Mouse (Mus musculus) adrenal gland, adult 2 months (tissue): ENCODE data around the gene Hmx2. TPM values are rescaled to one million over a fixed set of nuclear protein-coding genes. Genes with fewer than 3 reads are reported as not detected.

Source experiments
- DNase-seq: peaks from one replicate; pipeline ENCODE4 v3.0.0; 2021
- long read RNA-seq: library from polyadenylated mRNA; stranded (forward); transcript quantifications from one replicate; pipeline ENCODE4 v2.0.0, GENCODE M21; 2021
- polyA plus RNA-seq: library from polyadenylated mRNA; depleted of rRNA; stranded (reverse); fragments of >200 nt; gene quantifications from 2 replicates; pipeline ENCODE4 v1.2.3, GENCODE M21; 2012; rRNA removed
- total RNA-seq, 2 experiments: library from RNA; stranded (reverse); gene quantifications; 2 replicates each; pipeline ENCODE4 v1.2.3; 2021

The Hmx2 gene
- not detected for total RNA-seq
- not detected in 2 replicates for polyA plus RNA-seq
- long read RNA-seq, result 0 reads

- no peak for DNase-seq
Measured at GRCm38 (mm10) chr7:131548473-131548872, at the start of gene Hmx2. Gene Hmx2, plus strand, starts transcription at chr7:131548773.

GRCm38 (mm10) chr7:131503739-131504138, 44.8 kb upstream of the Hmx2 start:
- DNase-seq, result no peak

- peak; percentile 85 for DNase-seq
Measured at GRCm38 (mm10) chr7:131539979-131540378, 8.6 kb upstream of the Hmx2 start.

GRCm38 (mm10) chr7:131541184-131542114, 7.1 kb upstream of the Hmx2 start:
- no peak for DNase-seq

- peak; percentile 28 for DNase-seq
Measured at GRCm38 (mm10) chr7:131542115-131542871, 6.3 kb upstream of the Hmx2 start, which contains the start of gene Hmx3. Gene Hmx3, plus strand, starts transcription at chr7:131542867.

DNA sequence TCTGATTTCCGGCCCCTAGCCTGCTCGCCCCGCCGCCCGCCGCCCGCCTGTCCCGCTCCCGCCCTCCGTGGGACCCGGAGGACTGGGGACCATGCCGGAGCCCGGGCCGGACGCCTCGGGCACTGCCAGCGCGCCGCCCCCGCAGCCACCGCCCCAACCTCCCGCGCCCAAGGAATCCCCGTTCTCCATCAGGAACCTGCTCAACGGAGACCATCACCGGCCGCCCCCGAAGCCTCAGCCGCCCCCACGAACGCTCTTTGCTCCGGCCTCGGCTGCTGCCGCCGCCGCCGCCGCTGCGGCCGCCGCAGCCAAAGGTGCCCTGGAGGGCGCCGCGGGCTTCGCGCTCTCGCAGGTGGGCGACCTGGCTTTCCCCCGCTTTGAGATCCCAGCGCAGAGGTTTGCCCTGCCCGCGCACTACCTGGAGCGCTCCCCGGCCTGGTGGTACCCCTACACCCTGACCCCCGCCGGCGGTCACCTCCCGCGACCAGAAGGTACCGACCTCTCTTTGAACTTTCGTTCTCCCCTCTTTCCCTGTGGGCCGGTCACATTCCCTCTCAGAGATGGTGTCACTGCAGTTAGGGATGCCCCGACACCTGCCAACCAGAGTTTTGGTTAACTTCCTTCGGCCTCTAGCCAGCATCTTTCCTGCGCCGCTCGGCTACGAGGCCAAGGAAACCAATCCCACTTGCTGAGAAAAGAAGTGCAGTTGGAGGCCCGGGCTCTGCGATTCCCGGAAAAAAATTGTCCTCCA, 5.5 kb upstream of the Hmx2 start:
- DNase-seq, result no peak

- peak; percentile 41 for DNase-seq
Measured at GRCm38 (mm10) chr7:131543623-131544481, 4.7 kb upstream of the Hmx2 start.

- DNase-seq, result no peak
Measured at GRCm38 (mm10) chr7:131544871-131545270, 3.7 kb upstream of the Hmx2 start.

GRCm38 (mm10) chr7:131545701-131546385, 2.7 kb upstream of the Hmx2 start:
- no peak for DNase-seq

DNA sequence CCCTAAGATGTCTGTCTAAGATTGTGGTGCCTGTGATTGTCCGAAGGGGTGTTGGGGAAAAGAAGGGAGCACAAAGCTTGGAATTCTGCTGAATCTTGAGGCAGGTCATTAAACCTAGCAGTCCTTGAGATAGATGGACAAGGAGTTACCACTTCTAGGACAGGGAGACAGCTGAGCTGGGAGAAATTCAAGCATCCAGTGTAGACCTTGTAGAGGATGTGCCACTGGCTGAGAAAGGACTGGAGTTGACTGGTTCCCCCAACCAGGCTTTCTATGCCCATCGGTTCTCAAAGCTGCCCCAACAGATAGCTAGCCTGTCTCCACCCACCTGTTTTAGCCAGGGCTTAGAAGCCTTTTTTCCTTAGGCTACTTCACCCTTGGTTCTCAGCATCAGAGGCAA, 2.1 kb upstream of the Hmx2 start:
- no peak for DNase-seq

- DNase-seq, result no peak
Measured at GRCm38 (mm10) chr7:131547481-131547880, 1.1 kb upstream of the Hmx2 start.

DNA sequence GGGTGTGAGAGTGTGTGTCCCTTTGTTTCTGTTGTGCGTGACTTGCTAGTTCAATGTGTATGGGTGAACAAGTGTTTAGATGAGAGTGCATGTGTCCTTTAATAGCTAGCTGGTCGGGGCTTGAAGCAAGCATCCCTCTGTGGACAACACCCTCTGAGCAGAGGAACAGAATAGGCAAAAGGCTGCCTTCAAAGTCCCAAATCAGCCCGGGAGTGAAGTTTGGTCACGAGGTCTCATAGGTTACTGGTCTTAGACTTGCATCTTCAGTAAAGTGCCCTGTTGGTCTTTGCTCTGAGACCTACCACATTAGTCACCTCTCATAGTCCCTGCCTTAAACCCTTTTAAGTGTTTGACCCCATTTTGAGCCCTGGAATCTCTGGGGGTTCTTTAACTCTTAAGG, 2.9 kb downstream of the Hmx2 start:
- DNase-seq, result no peak

DNA sequence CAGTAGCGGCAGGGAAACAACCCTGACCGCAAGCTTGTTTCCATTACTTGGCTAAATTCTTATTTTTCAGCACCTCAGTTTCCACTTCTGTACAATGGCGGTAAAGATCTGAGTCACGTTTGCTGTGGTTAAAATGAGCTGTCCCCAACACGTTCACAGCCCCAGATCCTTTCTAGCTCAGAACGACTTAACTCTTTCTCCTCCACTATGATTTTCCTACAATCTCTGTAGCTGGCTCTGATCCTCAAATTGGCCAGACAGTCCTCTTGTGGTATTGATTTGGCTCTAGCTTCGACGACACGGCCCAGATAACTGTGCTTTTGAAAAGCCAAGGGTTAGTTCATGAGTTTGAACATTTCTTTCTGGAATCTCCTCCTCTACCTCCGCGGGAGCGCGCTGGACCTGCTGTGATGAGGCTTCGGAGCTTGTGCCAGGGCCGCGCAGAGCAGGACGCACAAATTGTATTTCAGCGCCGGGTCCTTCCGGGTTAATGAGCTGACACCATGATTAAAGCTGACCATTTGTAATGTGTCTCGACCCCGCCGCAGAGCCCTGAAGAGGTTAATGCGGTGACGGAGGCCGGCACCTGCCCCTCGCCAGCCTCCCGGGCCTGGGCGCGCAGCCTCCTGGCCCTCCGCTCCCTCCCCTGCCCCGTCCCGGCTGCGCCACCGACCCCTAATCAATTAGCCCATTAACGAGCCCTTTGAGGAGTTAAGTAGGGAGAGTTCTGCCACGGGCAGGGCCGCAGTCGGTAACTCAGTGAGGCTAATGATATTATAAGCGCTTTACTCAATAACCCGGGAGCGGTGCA, 3.6 kb downstream of the Hmx2 start:
- DNase-seq, result no peak

DNA sequence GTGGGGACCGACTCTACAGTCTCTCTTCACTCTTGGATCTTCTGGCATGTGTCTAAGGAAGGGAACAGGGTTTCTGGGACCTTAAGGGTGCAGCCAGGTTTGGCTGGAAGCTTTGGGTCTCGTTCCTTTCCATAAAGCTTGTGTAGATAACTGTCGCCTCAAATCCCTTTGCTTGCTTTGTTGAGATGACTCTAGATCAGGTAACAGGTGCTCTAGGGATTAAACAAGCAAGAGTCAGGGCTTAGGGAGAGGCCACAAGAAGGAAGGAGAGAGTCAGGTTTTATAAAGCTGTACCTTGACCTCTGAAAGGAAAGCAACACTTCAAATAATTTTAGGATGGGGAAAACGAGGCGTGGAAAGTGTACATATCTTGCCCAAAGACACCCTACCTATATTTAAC, 4.2 kb downstream of the Hmx2 start:
- no peak for DNase-seq

DNA sequence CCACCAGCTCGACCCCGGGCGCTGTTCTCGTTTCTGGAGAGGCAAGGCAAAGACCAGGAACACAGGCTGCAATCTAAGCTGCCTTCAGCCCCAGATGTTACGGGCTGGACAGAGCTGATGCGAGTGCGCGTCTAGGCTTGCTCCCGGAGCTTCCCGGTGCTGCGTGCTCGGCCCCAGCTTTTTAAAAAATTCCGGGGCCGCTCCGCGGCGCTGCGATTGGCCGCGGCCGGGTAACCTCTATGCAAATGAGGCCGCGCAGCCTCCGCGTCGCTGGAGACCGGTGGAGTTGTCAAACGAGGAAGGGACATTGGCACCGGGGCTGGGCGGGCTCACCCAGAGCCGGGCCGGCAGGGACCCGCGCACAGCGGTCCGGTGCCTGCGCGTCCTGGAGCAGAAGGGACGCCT, 5.2 kb downstream of the Hmx2 start:
- DNase-seq, result peak; percentile 66

DNA sequence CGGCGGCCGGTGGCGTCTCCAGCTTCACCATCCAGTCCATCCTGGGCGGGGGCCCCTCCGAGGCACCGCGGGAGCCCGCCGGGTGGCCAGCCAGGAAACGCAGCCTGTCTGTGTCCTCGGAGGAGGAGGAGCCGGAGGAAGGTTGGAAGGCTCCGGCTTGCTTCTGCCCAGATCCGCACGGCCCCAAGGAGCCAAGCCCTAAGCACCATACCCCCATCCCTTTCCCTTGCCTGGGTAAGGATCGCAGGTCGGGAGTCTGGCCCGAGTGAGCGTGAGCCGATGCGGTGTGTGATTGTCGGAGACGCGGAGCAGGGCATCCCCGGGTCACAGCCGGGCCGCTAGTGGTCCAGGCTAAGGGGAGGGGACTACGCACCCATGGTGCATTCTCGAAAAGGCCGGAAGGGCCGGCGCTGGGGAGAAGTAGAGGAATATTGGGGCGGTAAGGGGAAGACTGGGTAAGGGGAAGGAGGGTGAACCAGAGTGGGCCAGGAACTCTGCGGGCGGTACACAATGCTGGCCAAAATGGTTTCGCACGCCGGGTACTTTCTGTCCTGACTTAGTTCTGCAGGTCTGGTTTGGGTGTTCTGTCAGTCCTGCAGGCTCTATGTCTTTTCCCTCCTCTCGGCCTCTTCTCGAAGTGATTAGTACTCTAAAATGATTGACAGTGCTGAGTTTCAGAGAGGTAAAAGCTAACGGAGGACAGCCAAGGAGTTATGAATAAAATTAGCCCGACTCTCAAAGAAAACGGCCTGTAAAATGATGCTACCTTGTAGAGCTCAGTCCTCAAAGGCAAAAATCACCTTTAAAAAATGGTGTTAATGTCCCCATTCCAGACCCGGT, 6.0 kb downstream of the Hmx2 start:
- DNase-seq, result peak; percentile 21

GRCm38 (mm10) chr7:131555301-131556081, 6.9 kb downstream of the Hmx2 start:
- DNase-seq, result peak; percentile 30

DNA sequence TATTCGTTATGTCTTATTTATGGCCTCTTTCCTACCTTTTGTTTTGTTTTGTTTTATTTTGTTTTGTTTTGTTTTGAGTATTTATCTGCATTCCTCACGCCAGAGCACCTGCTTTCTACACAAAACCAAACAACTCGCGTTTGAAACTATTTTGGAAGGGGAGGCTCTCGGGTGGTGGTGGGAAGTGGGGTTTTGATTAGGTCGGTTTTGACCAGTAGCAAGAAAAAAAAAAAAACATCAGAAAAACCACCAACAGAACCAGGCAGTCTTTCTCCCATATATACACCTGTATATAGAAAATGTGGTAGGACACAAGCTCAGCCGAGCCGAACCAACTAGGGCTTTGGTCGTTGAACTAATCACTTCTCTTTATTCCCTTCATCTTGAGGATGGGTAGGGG, 7.5 kb downstream of the Hmx2 start:
- DNase-seq, result no peak
